Mouse (Mus musculus): ENCODE data around the gene Tprkb. TPM values are rescaled to one million over a fixed set of nuclear protein-coding genes. Genes with fewer than 3 reads are reported as not detected.
"Not testable (repeated sequence)": the region's sequence is repeated elsewhere in the genome, so short reads cannot be mapped to it uniquely, and the experiment has no call there.

The Tprkb gene
- polyA plus RNA-seq, 1 experiment from 2014 or later: 29.0 TPM

DNA sequence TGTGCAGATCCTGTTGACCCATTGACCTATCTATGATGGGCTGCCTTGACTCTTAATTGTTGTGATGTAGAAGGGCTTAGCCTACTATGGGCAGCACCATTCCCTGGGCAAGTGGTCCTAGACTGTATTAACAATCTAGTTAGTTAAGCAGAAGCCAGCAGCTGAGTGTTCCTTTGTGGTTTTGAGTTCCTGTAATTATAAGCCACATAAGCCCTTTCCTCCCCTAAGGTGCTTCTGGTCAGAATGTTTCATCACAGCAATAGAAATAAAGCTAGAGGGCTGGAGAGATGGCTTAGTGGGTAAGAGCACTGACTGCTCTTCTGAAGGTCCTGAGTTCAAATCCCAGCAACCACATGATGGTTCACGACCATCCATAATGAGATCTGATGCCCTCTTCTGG lies 12.0 kb downstream of the Tprkb start:
- peaks cover 7% of the 10 kb centered on the region for H3K36me3 ChIP-seq (ENCODE audit: control insufficient read depth, insufficient read depth, low read length)
- no peaks in the 10 kb centered on the region for H3K9me3 ChIP-seq (ENCODE audit: control insufficient read depth, low read length)
- ATAC-seq (ENCODE audit: insufficient number of reproducible peaks, low FRiP score, low TSS enrichment, low read depth): no peak
- H3K27ac ChIP-seq (replicated peaks; ENCODE audit: low read depth, low read length): no peak overlapping the region
- DNase-seq (ENCODE audit: low spot score): no peak
- H3K4me2 ChIP-seq (ENCODE audit: low read depth, severe bottlenecking): no peak overlapping the region
- 89% methylated on average over 1 of the region's 1 CpGs for WGBS
- H3K4me3 ChIP-seq (ENCODE audit: low read depth, low read length): no peak overlapping the region
- H3K27me3 ChIP-seq (ENCODE audit: control insufficient read depth, insufficient read depth, low read length): no peaks in the 10 kb centered on the region
- no peaks in the 10 kb centered on the region for H3K4me1 ChIP-seq (ENCODE audit: control insufficient read depth, insufficient read depth, low read length)
- H3K9ac ChIP-seq (ENCODE audit: low read length): no peak overlapping the region

DNA sequence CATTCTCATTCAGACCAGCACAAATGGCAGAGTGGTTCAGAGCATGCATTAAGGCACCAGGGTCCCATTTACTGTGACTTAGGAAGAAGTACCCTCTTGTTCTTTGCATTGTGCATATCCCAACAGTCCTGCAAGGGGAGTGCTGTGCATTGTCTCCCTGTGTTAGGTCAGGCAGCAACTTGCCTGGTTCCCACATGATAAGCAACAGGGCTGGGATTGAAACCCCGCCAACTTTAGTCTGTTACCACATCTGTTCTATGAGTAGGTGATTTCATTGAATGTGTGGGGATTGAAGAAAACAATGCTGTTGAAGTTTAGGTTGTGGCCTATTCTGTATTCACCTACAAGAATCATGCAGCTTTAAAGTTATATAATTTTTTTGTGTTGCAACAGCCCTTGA lies 15.0 kb downstream of the Tprkb start:
- WGBS: 73% methylated on average over 1 of the region's 1 CpGs
- ATAC-seq (ENCODE audit: insufficient number of reproducible peaks, low FRiP score, low TSS enrichment, low read depth): no peak
- H3K4me2 ChIP-seq (ENCODE audit: low read depth, severe bottlenecking): no peak overlapping the region
- no peak overlapping the region for H3K9ac ChIP-seq (ENCODE audit: low read length)
- H3K27me3 ChIP-seq (ENCODE audit: control insufficient read depth, insufficient read depth, low read length): no peaks in the 10 kb centered on the region
- DNase-seq (ENCODE audit: low spot score): no peak
- no peaks in the 10 kb centered on the region for H3K9me3 ChIP-seq (ENCODE audit: control insufficient read depth, low read length)
- H3K27ac ChIP-seq (replicated peaks; ENCODE audit: low read depth, low read length): no peak overlapping the region
- no peaks in the 10 kb centered on the region for H3K4me1 ChIP-seq (ENCODE audit: control insufficient read depth, insufficient read depth, low read length)
- H3K4me3 ChIP-seq (ENCODE audit: low read depth, low read length): no peak overlapping the region
- peaks cover 10% of the 10 kb centered on the region for H3K36me3 ChIP-seq (ENCODE audit: control insufficient read depth, insufficient read depth, low read length)

DNA sequence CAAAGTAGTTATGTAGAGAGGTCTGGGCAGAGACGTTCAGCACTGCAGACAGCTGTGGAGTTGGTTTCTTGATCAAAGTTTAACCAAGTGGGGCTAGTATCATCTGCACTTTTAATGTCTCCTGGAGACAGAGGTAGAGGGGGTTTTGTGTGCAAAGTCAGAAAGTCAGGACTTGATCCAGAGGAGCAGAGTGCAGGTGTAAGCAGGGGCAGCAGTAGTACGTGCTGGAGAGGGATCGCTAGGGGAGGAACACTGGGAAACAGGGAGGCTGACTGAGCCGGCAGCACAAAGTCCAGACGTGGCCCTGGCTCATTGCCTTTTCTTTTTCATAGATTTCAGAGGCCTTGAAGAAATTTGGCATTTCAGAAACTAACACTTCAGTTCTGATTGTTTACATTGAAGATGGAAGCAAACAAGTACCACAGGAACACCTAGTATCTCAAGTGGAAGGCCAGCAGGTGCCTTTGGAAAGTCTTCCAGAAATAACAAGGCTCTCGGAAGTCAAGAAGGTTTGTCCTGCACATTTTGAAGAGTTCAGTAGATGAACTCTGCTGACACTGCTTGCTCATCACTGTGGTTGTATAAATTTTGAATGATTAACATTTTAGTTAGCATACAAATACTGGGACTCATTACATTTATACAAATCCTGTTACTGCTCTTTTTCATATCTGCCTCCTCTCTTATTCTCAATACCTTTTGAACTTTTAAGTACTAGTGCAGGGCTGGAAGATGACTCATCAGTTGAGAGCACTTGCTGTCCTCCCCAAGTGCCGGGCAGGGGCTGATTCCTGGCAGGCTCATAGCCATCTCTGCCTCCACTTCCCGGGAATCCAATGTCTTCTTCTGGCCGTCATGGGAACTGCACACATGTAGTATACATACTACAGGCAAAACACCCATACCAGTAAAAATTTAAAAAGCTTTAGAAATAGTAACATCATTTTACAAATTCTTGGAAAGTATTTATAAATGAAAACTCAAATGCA lies 16.1 kb downstream of the Tprkb start:
- no peak overlapping the region for H3K4me3 ChIP-seq (ENCODE audit: low read depth, low read length)
- H3K27ac ChIP-seq (replicated peaks; ENCODE audit: low read depth, low read length): no peak overlapping the region
- ATAC-seq (ENCODE audit: insufficient number of reproducible peaks, low FRiP score, low TSS enrichment, low read depth) (no peak), DNase-seq (ENCODE audit: low spot score) (no peak)
- 94% methylated on average over 9 of the region's 9 CpGs for WGBS
- H3K4me1 ChIP-seq (ENCODE audit: control insufficient read depth, insufficient read depth, low read length): no peaks in the 10 kb centered on the region
- no peak overlapping the region for H3K9ac ChIP-seq (ENCODE audit: low read length)
- H3K4me2 ChIP-seq (ENCODE audit: low read depth, severe bottlenecking): no peak overlapping the region
- H3K36me3 ChIP-seq (ENCODE audit: control insufficient read depth, insufficient read depth, low read length): peaks cover 8% of the 10 kb centered on the region
- no peaks in the 10 kb centered on the region for H3K27me3 ChIP-seq (ENCODE audit: control insufficient read depth, insufficient read depth, low read length)
- no peaks in the 10 kb centered on the region for H3K9me3 ChIP-seq (ENCODE audit: control insufficient read depth, low read length)

DNA sequence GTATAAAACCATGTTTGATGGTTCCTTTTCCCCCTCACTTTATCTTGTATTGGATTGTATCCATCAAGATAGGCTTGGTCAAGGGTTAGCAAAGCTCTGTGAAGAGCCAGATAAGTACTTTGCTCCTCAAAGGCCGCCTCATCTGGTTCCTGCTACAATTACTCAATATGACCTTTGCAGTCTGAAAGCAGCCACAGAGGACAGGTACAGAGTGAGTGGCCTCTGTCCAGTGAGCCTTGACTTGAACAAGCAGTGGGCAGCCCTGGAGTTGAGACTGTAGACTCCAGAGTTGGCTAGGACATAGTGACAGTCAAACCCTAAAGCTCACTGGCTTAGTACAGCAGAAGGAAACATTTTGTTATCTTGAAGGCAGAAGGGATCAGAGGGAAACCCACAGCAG lies 17.6 kb downstream of the Tprkb start:
- Histone ChIP-seq H3K9me3 (ENCODE audit: control insufficient read depth, low read length) (no peaks in the 10 kb centered on the region), H3K4me3 (ENCODE audit: low read depth, low read length) (no peak overlapping the region), H3K27ac (replicated peaks; ENCODE audit: low read depth, low read length) (no peak overlapping the region), H3K36me3 (ENCODE audit: control insufficient read depth, insufficient read depth, low read length) (peaks cover 8% of the 10 kb centered on the region), H3K27me3 (ENCODE audit: control insufficient read depth, insufficient read depth, low read length) (no peaks in the 10 kb centered on the region), H3K4me2 (ENCODE audit: low read depth, severe bottlenecking) (no peak overlapping the region), H3K9ac (ENCODE audit: low read length) (no peak overlapping the region), H3K4me1 (ENCODE audit: control insufficient read depth, insufficient read depth, low read length) (no peaks in the 10 kb centered on the region)
- 88% methylated on average over 1 of the region's 1 CpGs for WGBS
- ATAC-seq (ENCODE audit: insufficient number of reproducible peaks, low FRiP score, low TSS enrichment, low read depth) (no peak), DNase-seq (ENCODE audit: low spot score) (no peak)

DNA sequence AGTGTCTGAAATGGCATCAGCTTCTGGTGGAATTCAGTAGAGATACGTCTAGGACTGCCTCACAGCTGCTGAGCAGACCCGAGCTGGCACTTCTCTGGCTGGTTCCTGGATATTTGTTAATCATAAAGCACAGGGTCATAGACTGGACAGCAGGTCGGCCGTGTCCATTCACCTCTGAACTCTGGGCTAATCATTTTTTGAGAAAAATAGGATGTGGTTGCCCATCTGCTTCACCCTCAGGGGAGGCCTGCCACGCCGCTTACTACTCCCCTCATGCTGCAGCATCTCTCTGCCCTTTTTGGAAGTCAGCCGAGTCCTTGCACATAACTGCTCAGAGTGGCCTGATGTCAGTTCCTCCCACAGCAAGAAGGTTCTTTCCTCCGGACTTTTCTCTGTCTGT lies 22.4 kb downstream of the Tprkb start:
- 87% methylated on average over 8 of the region's 8 CpGs for WGBS
- H3K9me3 ChIP-seq (ENCODE audit: control insufficient read depth, low read length): no peaks in the 10 kb centered on the region
- H3K27me3 ChIP-seq (ENCODE audit: control insufficient read depth, insufficient read depth, low read length): no peaks in the 10 kb centered on the region
- no peak for DNase-seq (ENCODE audit: low spot score)
- peaks cover 3% of the 10 kb centered on the region; the same call in 1 of the 2 replicates for H3K36me3 ChIP-seq (ENCODE audit: control insufficient read depth, insufficient read depth, low read length)
- H3K4me3 ChIP-seq (ENCODE audit: low read depth, low read length): no peak overlapping the region
- H3K27ac ChIP-seq (replicated peaks; ENCODE audit: low read depth, low read length): no peak overlapping the region
- no peaks in the 10 kb centered on the region for H3K4me1 ChIP-seq (ENCODE audit: control insufficient read depth, insufficient read depth, low read length)
- ATAC-seq (ENCODE audit: insufficient number of reproducible peaks, low FRiP score, low TSS enrichment, low read depth): no peak
- no peak overlapping the region for H3K9ac ChIP-seq (ENCODE audit: low read length)
- no peak overlapping the region for H3K4me2 ChIP-seq (ENCODE audit: low read depth, severe bottlenecking)

DNA sequence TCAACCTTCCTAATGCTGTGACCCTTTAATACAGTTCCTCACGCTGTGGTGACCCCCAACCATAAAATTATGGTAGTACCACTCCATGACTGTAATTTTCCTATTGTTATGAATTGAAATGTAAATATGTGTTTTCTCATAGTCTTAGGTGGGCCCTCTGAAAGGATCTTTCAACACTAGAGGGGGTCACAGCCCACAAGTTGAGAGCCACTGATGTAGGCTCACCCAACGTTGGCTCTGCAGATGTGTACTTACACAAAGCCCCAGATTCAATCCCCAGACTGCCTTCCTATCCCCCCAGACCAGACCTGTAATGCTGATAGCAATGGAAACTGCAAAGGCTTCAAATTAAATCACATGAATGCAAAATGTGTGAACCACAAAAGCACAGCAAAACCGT lies 24.0 kb downstream of the Tprkb start:
- Histone ChIP-seq H3K9me3 (ENCODE audit: control insufficient read depth, low read length) (no peaks in the 10 kb centered on the region), H3K4me2 (ENCODE audit: low read depth, severe bottlenecking) (no peak overlapping the region), H3K27me3 (ENCODE audit: control insufficient read depth, insufficient read depth, low read length) (no peaks in the 10 kb centered on the region), H3K4me1 (ENCODE audit: control insufficient read depth, insufficient read depth, low read length) (no peaks in the 10 kb centered on the region), H3K9ac (ENCODE audit: low read length) (no peak overlapping the region), H3K4me3 (ENCODE audit: low read depth, low read length) (no peak overlapping the region), H3K27ac (replicated peaks; ENCODE audit: low read depth, low read length) (no peak overlapping the region), H3K36me3 (ENCODE audit: control insufficient read depth, insufficient read depth, low read length) (no peaks in the 10 kb centered on the region)
- ATAC-seq (ENCODE audit: insufficient number of reproducible peaks, low FRiP score, low TSS enrichment, low read depth) (no peak), DNase-seq (ENCODE audit: low spot score) (no peak)
- 68% methylated on average over 3 of the region's 3 CpGs for WGBS

DNA sequence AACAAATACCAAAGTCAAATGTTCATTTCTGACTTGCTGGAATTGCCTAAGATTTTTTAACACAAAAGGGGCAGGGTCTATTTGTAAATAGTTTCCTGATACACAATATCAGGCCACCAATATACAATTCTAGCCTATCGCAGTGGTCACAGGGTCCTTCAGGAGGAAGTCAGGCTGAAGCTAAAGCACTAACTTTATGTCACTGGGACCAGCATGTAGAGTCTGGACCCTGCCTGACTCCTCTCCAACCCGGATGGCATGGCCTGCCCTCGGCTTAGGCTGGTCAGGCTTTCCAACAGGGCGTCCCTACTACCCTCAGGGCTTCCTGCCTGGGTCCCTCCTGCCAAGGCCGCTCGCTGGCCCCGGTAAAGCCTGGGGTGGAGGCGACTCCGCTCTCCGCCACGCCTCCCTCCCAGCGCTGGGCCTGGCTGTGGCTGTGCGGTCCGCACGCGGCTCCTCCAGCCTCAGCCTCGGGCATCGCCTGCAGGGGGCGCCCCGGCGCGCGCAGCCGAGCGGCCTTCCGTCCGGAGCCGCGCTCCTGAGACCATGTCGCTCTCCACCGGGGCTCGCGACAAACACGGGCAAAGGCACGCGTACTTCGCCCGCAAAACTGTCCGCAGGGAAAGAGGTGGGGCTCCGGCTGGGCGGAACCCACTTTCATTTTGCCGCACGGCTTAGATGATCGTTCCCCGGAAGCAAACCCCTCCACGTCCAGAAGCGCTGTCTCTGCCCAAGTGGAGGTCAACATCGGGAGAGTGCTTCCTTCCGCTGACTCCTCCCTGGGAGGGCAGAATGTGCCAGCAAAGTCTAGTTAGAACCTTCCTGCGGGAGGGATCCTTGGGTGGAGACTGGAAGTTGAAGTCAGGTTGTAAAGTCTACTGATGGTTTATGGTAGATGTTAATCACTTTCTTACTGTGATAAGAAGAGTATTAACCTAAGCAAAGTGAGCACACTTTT lies 25.1 kb downstream of the Tprkb start:
- not testable (repeated sequence) for H3K27ac ChIP-seq (replicated peaks; ENCODE audit: low read depth, low read length); H3K36me3 ChIP-seq (ENCODE audit: control insufficient read depth, insufficient read depth, low read length); H3K27me3 ChIP-seq (ENCODE audit: control insufficient read depth, insufficient read depth, low read length); H3K9me3 ChIP-seq (ENCODE audit: control insufficient read depth, low read length); H3K4me1 ChIP-seq (ENCODE audit: control insufficient read depth, insufficient read depth, low read length)
- peak; percentile 78 for DNase-seq (ENCODE audit: low spot score)
- 2% methylated on average over 45 of the region's 50 CpGs for WGBS
- H3K9ac ChIP-seq (ENCODE audit: low read length): peak overlapping the region; percentile 52
- ATAC-seq (ENCODE audit: insufficient number of reproducible peaks, low FRiP score, low TSS enrichment, low read depth): peak; percentile 91
- H3K4me2 ChIP-seq (ENCODE audit: low read depth, severe bottlenecking): peak overlapping the region; percentile 41
- H3K4me3 ChIP-seq (ENCODE audit: low read depth, low read length): peak overlapping the region; percentile 35

DNA sequence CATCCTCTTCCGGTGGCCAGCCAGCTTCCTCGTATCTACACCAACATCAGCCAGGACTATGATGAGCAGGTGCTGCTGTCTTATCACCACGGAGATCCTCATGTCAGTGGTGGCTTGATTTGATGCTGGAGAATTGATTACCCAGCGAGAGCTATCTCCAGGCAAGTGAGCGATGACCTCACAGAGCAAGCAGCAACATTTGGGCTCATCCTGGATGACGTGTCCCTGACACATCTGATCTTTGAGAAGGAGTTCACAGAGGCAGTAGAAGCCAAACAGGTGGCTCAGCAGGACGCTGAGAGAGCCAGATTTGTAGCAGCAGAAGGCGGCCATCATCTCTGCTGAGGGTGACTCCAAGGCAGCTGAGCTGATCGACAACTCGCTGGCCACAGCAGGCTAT lies 27.0 kb downstream of the Tprkb start:
- Histone ChIP-seq H3K4me3 (ENCODE audit: low read depth, low read length) (no peak overlapping the region), H3K36me3 (ENCODE audit: control insufficient read depth, insufficient read depth, low read length) (no peaks in the 10 kb centered on the region; the same call in 1 of the 2 replicates), H3K27me3 (ENCODE audit: control insufficient read depth, insufficient read depth, low read length) (no peaks in the 10 kb centered on the region), H3K9ac (ENCODE audit: low read length) (no peak overlapping the region), H3K27ac (replicated peaks; ENCODE audit: low read depth, low read length) (no peak overlapping the region), H3K4me2 (ENCODE audit: low read depth, severe bottlenecking) (no peak overlapping the region), H3K9me3 (ENCODE audit: control insufficient read depth, low read length) (no peaks in the 10 kb centered on the region), H3K4me1 (ENCODE audit: control insufficient read depth, insufficient read depth, low read length) (no peaks in the 10 kb centered on the region)
- 73% methylated on average over 10 of the region's 10 CpGs for WGBS
- ATAC-seq (ENCODE audit: insufficient number of reproducible peaks, low FRiP score, low TSS enrichment, low read depth): no peak
- no peak for DNase-seq (ENCODE audit: low spot score)

All from limb, embryonic 11.5 days (tissue).